Mouse (Mus musculus) E14TG2a.4 (cell line): ENCODE data around the gene Abo.

Source experiments
- CTCF ChIP-seq: conservative IDR thresholded peaks from 2 replicates; pipeline ENCODE4 v1.5.1; 2014; ENCODE audit warnings: low read length
- POU5F1 ChIP-seq: IDR thresholded peaks from 2 replicates; pipeline ENCODE4 v1.6.1; 2014; ENCODE audit warnings: low read length, borderline replicate concordance

- TF ChIP-seq CTCF (no peak), POU5F1 (no peak)
These were observed 46.4 kb upstream of the Abo start for GRCm38 (mm10) chr2:26910994-26911765.
